Mouse (Mus musculus): Measurements from ENCODE around the gene Smarcad1. TPM values are rescaled to one million over a fixed set of nuclear protein-coding genes. Genes with fewer than 3 reads are reported as not detected.
"Not testable (repeated sequence)": the region's sequence is repeated elsewhere in the genome, so short reads cannot be mapped to it uniquely, and the experiment has no call there.

Smarcad1 gene
- polyA plus RNA-seq, 1 experiment from 2014 or later, result 92.6 TPM

DNA sequence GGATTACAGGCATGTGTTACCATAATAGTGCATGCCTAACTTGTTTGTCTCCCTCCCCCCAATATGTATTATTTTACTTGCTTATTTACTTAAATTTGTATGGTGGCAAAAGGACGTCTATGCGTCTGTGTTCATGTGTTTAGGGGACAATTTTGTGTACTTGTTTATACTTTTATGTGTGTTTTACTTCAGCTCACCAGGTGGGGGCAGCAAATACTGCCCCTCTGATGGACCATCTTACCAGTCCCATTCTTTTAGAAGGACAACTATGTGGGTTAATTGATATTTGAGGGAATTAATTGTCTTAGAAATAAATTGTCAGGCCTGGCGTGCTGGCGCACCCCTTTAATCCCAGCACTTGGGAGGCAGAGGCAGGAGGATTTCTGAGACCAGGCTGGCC, 6.7 kb downstream of the Smarcad1 start:
- Histone ChIP-seq H3K9ac (ENCODE audit: low read length) (no peak overlapping the region), H3K36me3 (ENCODE audit: control insufficient read depth, insufficient read depth, low read length) (peaks cover 25% of the 10 kb centered on the region), H3K27me3 (ENCODE audit: control insufficient read depth, insufficient read depth, low read length) (no peaks in the 10 kb centered on the region), H3K9me3 (ENCODE audit: control insufficient read depth, low read length) (no peaks in the 10 kb centered on the region), H3K4me1 (ENCODE audit: control insufficient read depth, insufficient read depth, low read length) (no peaks in the 10 kb centered on the region), H3K27ac (ENCODE audit: low read depth, low read length) (no peak overlapping the region), H3K4me2 (ENCODE audit: low read depth) (no peak overlapping the region), H3K4me3 (ENCODE audit: low read depth, low read length) (no peak overlapping the region)
- 95% methylated on average over 4 of the region's 4 CpGs for WGBS
- ATAC-seq (ENCODE audit: insufficient read depth, low FRiP score, low TSS enrichment) (no peak), DNase-seq (ENCODE audit: low spot score) (no peak)

DNA sequence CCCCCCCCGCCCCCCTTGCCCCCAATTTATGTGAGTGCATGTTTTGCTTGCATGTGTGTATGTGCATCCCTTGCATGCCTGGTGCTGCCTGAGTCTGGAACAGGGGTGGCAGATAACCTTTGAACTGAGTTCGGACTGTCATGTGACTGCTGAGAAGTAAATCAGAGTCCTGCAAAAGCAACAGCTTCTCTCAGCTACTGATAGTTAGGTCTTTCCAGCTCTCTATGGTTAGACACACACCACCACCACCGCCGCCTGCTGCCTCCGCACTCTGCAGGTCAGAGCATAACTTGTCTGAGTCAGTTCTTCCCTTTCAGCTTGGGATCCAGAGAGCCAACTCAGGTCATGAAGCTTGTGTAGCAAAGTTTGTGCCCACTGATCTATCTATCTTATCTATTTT, 14.2 kb downstream of the Smarcad1 start:
- Histone ChIP-seq H3K27me3 (ENCODE audit: control insufficient read depth, insufficient read depth, low read length) (no peaks in the 10 kb centered on the region), H3K4me2 (ENCODE audit: low read depth) (no peak overlapping the region), H3K9me3 (ENCODE audit: control insufficient read depth, low read length) (no peaks in the 10 kb centered on the region), H3K4me1 (ENCODE audit: control insufficient read depth, insufficient read depth, low read length) (no peaks in the 10 kb centered on the region), H3K9ac (ENCODE audit: low read length) (no peak overlapping the region), H3K36me3 (ENCODE audit: control insufficient read depth, insufficient read depth, low read length) (peaks cover 22% of the 10 kb centered on the region), H3K4me3 (ENCODE audit: low read depth, low read length) (no peak overlapping the region), H3K27ac (ENCODE audit: low read depth, low read length) (no peak overlapping the region)
- ATAC-seq (ENCODE audit: insufficient read depth, low FRiP score, low TSS enrichment) (no peak), DNase-seq (ENCODE audit: low spot score) (no peak)
- 90% methylated on average over 5 of the region's 5 CpGs for WGBS

DNA sequence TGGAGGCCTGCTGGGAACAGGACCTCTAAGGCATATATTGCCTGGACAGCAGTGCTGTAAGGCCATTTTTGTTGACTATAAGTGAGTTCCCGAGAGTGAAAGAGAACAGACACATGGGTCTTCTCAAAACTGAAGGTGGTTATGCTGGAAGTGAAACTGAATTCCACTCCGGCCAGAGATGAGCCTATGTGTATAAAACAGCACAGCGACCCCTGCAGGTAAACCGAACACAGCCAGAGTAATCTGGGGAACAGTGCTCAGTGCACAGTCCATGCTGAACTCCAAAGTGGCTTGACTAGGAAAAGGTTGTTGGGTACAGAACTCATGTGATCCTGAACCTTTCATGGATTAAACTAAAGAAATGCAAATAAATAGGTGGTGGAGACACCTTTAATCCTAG, 14.8 kb downstream of the Smarcad1 start:
- not testable (repeated sequence) for DNase-seq (ENCODE audit: low spot score); ATAC-seq (ENCODE audit: insufficient read depth, low FRiP score, low TSS enrichment); H3K4me2 ChIP-seq (ENCODE audit: low read depth); H3K27ac ChIP-seq (ENCODE audit: low read depth, low read length); H3K9me3 ChIP-seq (ENCODE audit: control insufficient read depth, low read length); H3K4me1 ChIP-seq (ENCODE audit: control insufficient read depth, insufficient read depth, low read length); H3K9ac ChIP-seq (ENCODE audit: low read length); H3K4me3 ChIP-seq (ENCODE audit: low read depth, low read length); H3K27me3 ChIP-seq (ENCODE audit: control insufficient read depth, insufficient read depth, low read length)
- peaks cover 22% of the 10 kb centered on the region for H3K36me3 ChIP-seq (ENCODE audit: control insufficient read depth, insufficient read depth, low read length)
- WGBS, result 75% methylated on average over 4 of the region's 4 CpGs

DNA sequence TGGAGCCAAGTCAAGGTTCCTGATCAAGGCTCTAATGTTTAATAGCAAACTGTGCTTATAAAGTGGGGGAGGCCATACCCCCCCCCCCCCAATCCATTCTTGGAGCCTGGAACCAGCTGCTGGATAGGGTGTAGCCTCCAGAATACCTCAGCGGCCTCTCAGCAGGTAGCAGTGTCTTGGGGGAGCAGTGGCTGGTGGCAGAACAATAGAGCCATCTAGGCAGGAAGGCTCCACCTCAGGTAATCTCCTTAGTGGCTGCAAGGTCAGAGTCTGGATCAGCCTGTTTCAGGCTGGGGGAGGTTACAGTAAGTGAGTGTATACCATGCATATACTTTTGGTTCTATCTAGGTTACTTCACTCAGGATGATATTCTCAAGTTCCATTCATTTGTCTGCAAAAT, 18.7 kb downstream of the Smarcad1 start:
- no peak for DNase-seq (ENCODE audit: low spot score)
- Histone ChIP-seq H3K36me3 (ENCODE audit: control insufficient read depth, insufficient read depth, low read length) (peaks cover 15% of the 10 kb centered on the region), H3K4me1 (ENCODE audit: control insufficient read depth, insufficient read depth, low read length) (no peaks in the 10 kb centered on the region), H3K9me3 (ENCODE audit: control insufficient read depth, low read length) (no peaks in the 10 kb centered on the region), H3K4me3 (ENCODE audit: low read depth, low read length) (no peak overlapping the region), H3K9ac (ENCODE audit: low read length) (no peak overlapping the region), H3K27ac (ENCODE audit: low read depth, low read length) (no peak overlapping the region), H3K27me3 (ENCODE audit: control insufficient read depth, insufficient read depth, low read length) (no peaks in the 10 kb centered on the region), H3K4me2 (ENCODE audit: low read depth) (no peak overlapping the region)
- WGBS, result 93% methylated on average over 1 of the region's 1 CpGs
- no peak for ATAC-seq (ENCODE audit: insufficient read depth, low FRiP score, low TSS enrichment)

DNA sequence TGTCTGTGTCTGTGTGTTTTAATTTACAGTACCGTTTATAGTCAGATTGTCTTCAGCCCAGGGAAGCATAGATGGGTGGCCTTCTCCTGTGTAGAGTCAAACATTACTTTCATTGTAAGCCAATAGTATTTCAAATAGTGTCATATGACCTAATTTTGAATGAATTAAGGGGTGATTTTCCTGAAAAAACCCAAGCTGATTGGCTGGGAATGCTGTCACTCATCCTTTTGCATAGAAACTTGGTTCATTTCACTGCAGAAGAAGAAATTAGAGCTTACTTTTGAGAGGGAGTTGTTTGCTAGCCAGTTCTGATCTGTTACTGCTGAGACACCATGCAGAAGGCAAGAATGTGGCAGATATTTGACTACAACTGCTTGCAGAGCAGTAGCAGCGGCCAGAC, 32.8 kb downstream of the Smarcad1 start:
- H3K36me3 ChIP-seq (ENCODE audit: control insufficient read depth, insufficient read depth, low read length), result peaks cover 15% of the 10 kb centered on the region
- 85% methylated on average over 2 of the region's 2 CpGs for WGBS
- DNase-seq (ENCODE audit: low spot score) (no peak), ATAC-seq (ENCODE audit: insufficient read depth, low FRiP score, low TSS enrichment) (no peak)
- no peak overlapping the region for H3K9ac ChIP-seq (ENCODE audit: low read length)
- no peak overlapping the region for H3K27ac ChIP-seq (ENCODE audit: low read depth, low read length)
- no peak overlapping the region for H3K4me2 ChIP-seq (ENCODE audit: low read depth)
- H3K4me3 ChIP-seq (ENCODE audit: low read depth, low read length), result no peak overlapping the region
- H3K9me3 ChIP-seq (ENCODE audit: control insufficient read depth, low read length), result no peaks in the 10 kb centered on the region
- H3K4me1 ChIP-seq (ENCODE audit: control insufficient read depth, insufficient read depth, low read length), result no peaks in the 10 kb centered on the region
- H3K27me3 ChIP-seq (ENCODE audit: control insufficient read depth, insufficient read depth, low read length), result no peaks in the 10 kb centered on the region

DNA sequence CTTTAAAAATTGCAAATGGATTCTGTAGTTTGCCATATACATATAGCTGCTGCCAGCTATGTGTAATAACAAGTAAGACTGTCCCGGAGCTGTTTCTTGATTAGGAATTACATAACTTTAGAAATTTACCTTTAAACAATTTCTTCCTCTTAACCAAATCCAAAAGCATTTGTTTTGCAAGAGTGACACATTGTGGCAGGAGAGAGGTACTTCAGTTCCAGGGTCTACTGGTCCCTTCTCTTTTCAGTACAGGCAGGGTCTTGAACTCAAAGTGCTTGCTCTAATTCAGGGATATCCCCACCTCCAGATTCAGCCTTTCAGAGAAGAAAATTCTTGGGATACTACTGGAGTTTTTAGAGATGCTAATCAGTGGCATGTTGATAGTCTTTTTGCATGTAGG, 36.8 kb downstream of the Smarcad1 start:
- no peak for ATAC-seq (ENCODE audit: insufficient read depth, low FRiP score, low TSS enrichment)
- peaks cover 7% of the 10 kb centered on the region; the same call in 1 of the 2 replicates for H3K36me3 ChIP-seq (ENCODE audit: control insufficient read depth, insufficient read depth, low read length)
- H3K4me2 ChIP-seq (ENCODE audit: low read depth), result no peak overlapping the region
- no peak overlapping the region for H3K9ac ChIP-seq (ENCODE audit: low read length)
- no peaks in the 10 kb centered on the region for H3K27me3 ChIP-seq (ENCODE audit: control insufficient read depth, insufficient read depth, low read length)
- WGBS, result 89% methylated on average over 1 of the region's 1 CpGs
- no peaks in the 10 kb centered on the region for H3K9me3 ChIP-seq (ENCODE audit: control insufficient read depth, low read length)
- DNase-seq (ENCODE audit: low spot score), result no peak
- no peak overlapping the region for H3K27ac ChIP-seq (ENCODE audit: low read depth, low read length)
- no peak overlapping the region for H3K4me3 ChIP-seq (ENCODE audit: low read depth, low read length)
- no peaks in the 10 kb centered on the region for H3K4me1 ChIP-seq (ENCODE audit: control insufficient read depth, insufficient read depth, low read length)

DNA sequence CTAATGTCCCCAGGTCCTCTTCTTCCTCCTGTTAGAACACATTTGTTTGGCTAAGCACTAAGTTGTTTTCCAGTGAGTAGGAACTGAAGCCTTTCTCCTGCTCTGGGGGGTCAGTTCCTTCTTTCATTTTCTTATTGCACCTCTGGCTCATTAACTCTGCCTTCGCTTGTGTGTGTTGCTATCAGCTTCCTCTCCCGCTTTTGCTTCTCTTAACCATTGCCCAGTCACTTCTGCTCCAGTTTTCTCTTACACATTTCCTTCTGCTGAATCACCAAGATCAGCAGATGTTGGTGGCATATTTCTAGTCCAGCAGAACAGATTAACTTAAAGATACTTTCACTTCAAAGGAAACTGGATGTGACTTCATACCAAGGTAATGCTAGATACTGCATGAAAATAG, 72.5 kb downstream of the Smarcad1 start:
- Histone ChIP-seq H3K9me3 (ENCODE audit: control insufficient read depth, low read length) (no peaks in the 10 kb centered on the region), H3K36me3 (ENCODE audit: control insufficient read depth, insufficient read depth, low read length) (0 out of 2 replicates have a peak, but pooled peaks cover 2% of the 10 kb centered on the region), H3K27ac (ENCODE audit: low read depth, low read length) (no peak overlapping the region), H3K4me3 (ENCODE audit: low read depth, low read length) (no peak overlapping the region), H3K4me1 (ENCODE audit: control insufficient read depth, insufficient read depth, low read length) (no peaks in the 10 kb centered on the region), H3K9ac (ENCODE audit: low read length) (no peak overlapping the region), H3K4me2 (ENCODE audit: low read depth) (no peak overlapping the region), H3K27me3 (ENCODE audit: control insufficient read depth, insufficient read depth, low read length) (no peaks in the 10 kb centered on the region)
- DNase-seq (ENCODE audit: low spot score) (no peak), ATAC-seq (ENCODE audit: insufficient read depth, low FRiP score, low TSS enrichment) (no peak)
- WGBS, result 89% methylated on average over 2 of the region's 2 CpGs

DNA sequence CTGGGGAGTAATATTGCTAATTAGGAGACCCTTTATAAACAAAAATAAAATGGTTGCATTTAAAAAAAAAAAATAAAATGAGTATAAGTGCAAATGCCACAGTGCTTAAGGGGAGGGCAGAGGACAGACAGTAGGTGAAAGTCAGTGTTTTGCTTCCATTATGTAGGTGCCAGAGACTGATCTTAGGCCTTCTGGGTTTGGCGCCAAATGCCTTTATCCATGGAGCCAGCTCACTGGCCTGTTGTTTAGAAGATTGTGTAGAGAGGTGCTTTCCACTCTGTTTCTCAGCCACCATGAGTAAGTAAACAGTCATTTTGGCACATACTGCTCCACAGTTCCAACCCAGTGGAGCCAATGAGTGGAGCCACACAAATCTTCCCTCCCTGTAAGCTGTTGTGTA, 75.2 kb downstream of the Smarcad1 start:
- ATAC-seq (ENCODE audit: insufficient read depth, low FRiP score, low TSS enrichment) (no peak), DNase-seq (ENCODE audit: low spot score) (no peak)
- H3K4me3 ChIP-seq (ENCODE audit: low read depth, low read length), result no peak overlapping the region
- no peaks in the 10 kb centered on the region for H3K4me1 ChIP-seq (ENCODE audit: control insufficient read depth, insufficient read depth, low read length)
- no peak overlapping the region for H3K27ac ChIP-seq (ENCODE audit: low read depth, low read length)
- WGBS, result 100% methylated on average over 1 of the region's 1 CpGs
- H3K9ac ChIP-seq (ENCODE audit: low read length), result no peak overlapping the region
- no peaks in the 10 kb centered on the region for H3K27me3 ChIP-seq (ENCODE audit: control insufficient read depth, insufficient read depth, low read length)
- H3K9me3 ChIP-seq (ENCODE audit: control insufficient read depth, low read length), result no peaks in the 10 kb centered on the region
- no peak overlapping the region for H3K4me2 ChIP-seq (ENCODE audit: low read depth)
- 0 out of 2 replicates have a peak, but pooled peaks cover 2% of the 10 kb centered on the region for H3K36me3 ChIP-seq (ENCODE audit: control insufficient read depth, insufficient read depth, low read length)

DNA sequence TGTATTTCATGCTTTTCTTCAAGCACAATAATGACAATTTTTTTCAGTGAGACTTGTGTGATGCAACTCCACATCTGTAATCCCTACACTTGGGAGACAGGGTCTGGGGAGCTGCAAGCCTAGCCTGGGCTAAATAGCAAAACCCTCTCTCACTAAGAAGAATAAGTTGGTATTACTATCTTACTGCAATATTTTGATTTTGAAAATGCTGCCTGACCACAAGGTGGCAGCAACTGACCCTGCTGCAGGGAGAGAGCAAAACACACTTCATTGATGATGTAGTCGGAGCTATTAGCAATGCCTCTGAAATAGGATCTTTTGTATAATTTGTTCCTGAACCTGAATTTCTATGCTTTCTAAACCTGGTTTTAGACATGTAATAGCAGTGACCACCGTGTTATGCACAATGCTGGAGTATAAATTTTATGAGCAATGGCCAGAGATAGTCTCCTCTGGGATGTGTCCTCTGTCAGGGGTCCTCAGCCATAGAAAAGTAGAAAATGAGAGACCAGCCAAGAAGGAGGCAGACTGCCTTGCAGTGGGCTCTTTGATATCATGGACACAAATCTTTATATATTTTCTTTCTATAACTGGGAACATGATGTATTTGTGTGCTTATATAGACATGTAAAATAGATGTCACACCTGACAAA, 83.8 kb downstream of the Smarcad1 start:
- WGBS, result 31% methylated on average over 2 of the region's 2 CpGs
- Histone ChIP-seq H3K4me3 (ENCODE audit: low read depth, low read length) (no peak overlapping the region), H3K9me3 (ENCODE audit: control insufficient read depth, low read length) (no peaks in the 10 kb centered on the region), H3K36me3 (ENCODE audit: control insufficient read depth, insufficient read depth, low read length) (no peaks in the 10 kb centered on the region), H3K4me2 (ENCODE audit: low read depth) (no peak overlapping the region), H3K27ac (ENCODE audit: low read depth, low read length) (no peak overlapping the region), H3K4me1 (ENCODE audit: control insufficient read depth, insufficient read depth, low read length) (no peaks in the 10 kb centered on the region), H3K27me3 (ENCODE audit: control insufficient read depth, insufficient read depth, low read length) (no peaks in the 10 kb centered on the region), H3K9ac (ENCODE audit: low read length) (no peak overlapping the region)
- ATAC-seq (ENCODE audit: insufficient read depth, low FRiP score, low TSS enrichment), result peak; percentile 33; the same call in 1 of the 2 replicates
- peak; percentile 56 for DNase-seq (ENCODE audit: low spot score)

Measured in neural tube, embryonic 11.5 days (tissue).